14 mouse cellular contexts compared by ENCODE assay signal in the genomic region with DNA sequence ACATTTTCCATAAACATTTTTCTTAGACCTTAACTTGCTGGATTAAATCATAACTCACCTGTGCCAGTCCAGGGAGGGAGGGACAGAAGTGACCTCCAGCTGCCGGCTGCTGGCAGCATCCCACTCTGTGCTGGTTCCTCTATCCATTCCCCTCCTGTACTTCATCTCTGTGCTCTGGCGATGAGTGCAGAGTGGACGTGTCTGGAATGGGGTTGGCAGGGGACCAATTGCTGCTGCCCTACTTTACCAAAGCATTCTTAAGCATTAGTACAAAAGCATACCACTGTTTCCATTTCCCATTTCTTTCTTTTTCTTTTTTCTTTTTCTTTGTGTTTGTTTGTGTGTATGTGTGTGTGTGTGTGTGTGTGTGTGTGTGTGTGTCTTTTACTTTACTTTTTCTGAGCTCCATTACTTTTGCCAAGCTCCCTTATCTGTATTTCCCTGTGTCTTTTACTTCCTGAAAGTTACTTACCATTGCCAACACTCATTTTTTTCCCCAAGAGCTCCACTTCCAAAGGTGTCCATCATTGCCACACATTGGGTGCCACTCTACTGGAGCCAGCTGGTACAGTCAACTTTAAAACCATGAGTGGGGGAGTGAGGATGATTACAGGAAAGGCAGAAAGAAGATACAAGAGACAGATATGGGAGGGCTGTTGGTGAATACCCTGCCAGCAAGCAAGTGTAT.
DNase-seq lines count a peak whose midpoint lies in the region; ATAC-seq lines count a peak whose summit lies in the region.
"Had no signal": no experiment of that assay in that cellular context is flagged by ENCODE, and none has a peak within 500 bp of the region (broad histone marks: within the 10 kb centered on the region; RNA-seq: fewer than 3 reads in every experiment).

No protein-coding gene starts in this region.

- DNase-seq in heart, adult 18-20 months, result peak; percentile 51 to 63
- peak; percentile 40 for DNase-seq in urinary bladder, postnatal 14 days (ENCODE audit: low spot score)
- DNase-seq in urinary bladder, postnatal 25 days (ENCODE audit: low spot score), result no peak
- peak; percentile 77 to 78 for DNase-seq in heart, postnatal 10 days
- DNase-seq in left cerebral cortex, postnatal 36 days (ENCODE audit: low spot score in 2 of 2), result no peak
- no peak for DNase-seq in layer of hippocampus, adult 18-20 months (ENCODE audit: low spot score in 2 of 2)
- DNase-seq: cerebellum, adult 11 months had no signal

- H3K9me3 ChIP-seq in heart, embryonic 12.5 days (replicated peaks), result peaks cover 14% of the 10 kb centered on the region
- H3K9me3 ChIP-seq: hindbrain, embryonic 10.5 days had no signal

- H3K4me3 ChIP-seq in heart, embryonic 12.5 days, result no peak overlapping the region
- H3K4me3 ChIP-seq: hindbrain, embryonic 10.5 days; layer of hippocampus, adult 2 months; megakaryocyte, embryonic 14.5 days had no signal

- intact Hi-C loops in heart, postnatal 10 days (cut with DNase I), result loop anchor here (5.0 kb wide), 1 partner anchor 56 kb away; no protein-coding TSS in a partner anchor
- intact Hi-C loops in left cerebral cortex, postnatal 36 days (cut with DNase I), result no loop called here

- no peak for ATAC-seq in heart, embryonic 12.5 days (ENCODE audit: insufficient number of reproducible peaks, low FRiP score)
- no peak for ATAC-seq in megakaryocyte-erythroid progenitor cell, adult 5-6 weeks (replicated peaks; ENCODE audit: low FRiP score, low TSS enrichment, poor library complexity, severe bottlenecking)
- ATAC-seq: intestine, embryonic 16.5 days had no signal

- WGBS in heart, embryonic 12.5 days, result 34% methylated on average over 3 of the region's 3 CpGs

- no peak overlapping the region for H3K27ac ChIP-seq in heart, embryonic 12.5 days (ENCODE audit: poor library complexity, severe bottlenecking)
- H3K27ac ChIP-seq: hindbrain, embryonic 10.5 days; layer of hippocampus, adult 2 months had no signal

- H3K27me3 ChIP-seq in heart, embryonic 12.5 days (replicated peaks), result no peaks in the 10 kb centered on the region

- H3K9ac ChIP-seq in heart, embryonic 12.5 days, result no peak overlapping the region

- no peak overlapping the region for H3K4me2 ChIP-seq in heart, embryonic 12.5 days
- H3K4me2 ChIP-seq: liver, embryonic 11.5 days had no signal

- no peaks in the 10 kb centered on the region for H3K36me3 ChIP-seq in heart, embryonic 12.5 days
- H3K36me3 ChIP-seq: hindbrain, embryonic 10.5 days had no signal

- H3K4me1 ChIP-seq in heart, embryonic 12.5 days (replicated peaks), result 0 out of 2 replicates have a peak, but pooled peaks cover 3% of the 10 kb centered on the region
- H3K4me1 ChIP-seq: hindbrain, embryonic 10.5 days; megakaryocyte, embryonic 14.5 days had no signal

Comparison
In these comparisons a context has a peak if more than half of its experiments do, and no peak if none do; other contexts are left out.
1. DNase-seq: peak in heart, adult 18-20 months (2 of 2), urinary bladder, postnatal 14 days (single experiment) and heart, postnatal 10 days (2 of 2); none in urinary bladder, postnatal 25 days (single experiment), left cerebral cortex, postnatal 36 days (0 of 2) and layer of hippocampus, adult 18-20 months (0 of 2).